Mouse (Mus musculus): Measurements from ENCODE around the gene Golph3l.
"Not testable (repeated sequence)": the region's sequence is repeated elsewhere in the genome, so short reads cannot be mapped to it uniquely, and the experiment has no call there.

Gene Golph3l

DNA sequence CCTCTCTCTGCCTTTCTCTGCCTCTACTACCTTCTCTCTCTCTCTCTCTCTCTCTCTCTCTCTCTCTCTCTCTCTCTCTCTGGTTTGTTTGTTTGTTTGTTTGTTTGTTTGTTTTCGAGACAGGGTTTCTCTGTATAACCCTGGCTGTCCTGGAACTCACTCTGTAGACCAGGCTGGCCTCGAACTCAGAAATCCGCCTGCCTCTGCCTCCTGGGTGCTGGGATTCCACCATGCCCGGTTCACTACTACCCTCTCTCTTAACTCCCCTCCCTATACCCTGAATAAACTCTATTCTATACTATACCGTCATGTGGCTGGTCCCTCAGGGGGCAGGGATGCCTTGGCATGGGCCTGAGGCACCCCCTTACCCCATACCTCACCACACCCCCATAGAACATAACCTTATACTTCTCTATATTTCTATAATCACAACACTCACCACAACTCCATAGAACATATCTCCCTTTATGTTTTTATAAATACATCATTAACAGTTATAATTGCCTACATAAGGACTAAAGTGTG lies 35.3 kb downstream of the Golph3l start:
- in situ Hi-C loops (cut with MboI, MseI), result not testable (repeated sequence)

DNA sequence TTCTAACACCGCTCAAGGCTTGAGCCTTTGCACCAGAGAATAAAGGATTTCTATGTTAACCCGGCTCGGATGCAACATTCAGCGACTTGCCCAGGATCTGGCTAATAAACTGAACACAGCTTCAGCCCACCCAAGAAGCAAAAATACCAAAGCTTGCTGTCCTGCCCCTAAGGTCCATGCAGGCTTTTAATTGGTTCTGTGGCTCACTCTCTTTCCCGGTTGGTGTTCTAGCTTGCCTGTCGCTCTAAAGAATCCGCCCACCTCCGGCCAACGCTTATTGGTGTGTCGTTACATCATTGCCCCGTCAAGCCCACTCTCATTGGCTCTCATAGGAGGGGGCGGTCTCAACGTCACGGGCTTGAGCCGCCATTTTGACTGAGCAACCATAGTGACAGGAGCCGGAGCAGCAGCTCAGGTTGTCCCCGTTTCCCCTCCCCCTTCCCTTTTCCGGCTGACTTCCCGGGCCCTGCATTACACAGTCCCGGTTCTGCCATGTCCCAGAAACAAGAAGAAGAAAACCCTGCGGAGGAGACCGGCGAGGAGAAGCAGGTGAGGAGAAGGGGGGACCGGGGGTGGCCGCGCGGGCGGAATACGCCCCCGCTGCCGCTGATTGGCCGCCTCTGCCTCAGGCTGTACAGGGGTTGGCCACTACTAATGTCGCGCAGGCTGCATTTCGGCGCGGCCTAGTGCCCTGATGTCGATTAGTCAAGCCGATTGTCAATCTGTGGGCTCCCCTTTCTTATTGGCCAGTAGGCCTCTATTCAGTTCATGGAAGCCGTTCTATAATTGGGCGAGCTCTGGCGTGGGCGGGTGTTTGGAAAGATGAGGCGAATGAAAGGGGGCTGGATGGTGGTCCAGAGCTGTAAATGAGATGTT lies 36.1 kb downstream of the Golph3l start, which contains the start of gene Ensa:
TSS of gene Ensa (plus strand) at position 366 of the 876 bp plus-strand sequence.
- in situ Hi-C loops (cut with MboI, MseI), result no loop called here

- in situ Hi-C loops (cut with MboI, MseI), result no loop called here
These were observed 39.0 kb downstream of the Golph3l start for GRCm38 (mm10) chr3:95627763-95628162.

GRCm38 (mm10) chr3:95629755-95630154 lies 41.0 kb downstream of the Golph3l start:
- in situ Hi-C loops (cut with MboI, MseI), result no loop called here

DNA sequence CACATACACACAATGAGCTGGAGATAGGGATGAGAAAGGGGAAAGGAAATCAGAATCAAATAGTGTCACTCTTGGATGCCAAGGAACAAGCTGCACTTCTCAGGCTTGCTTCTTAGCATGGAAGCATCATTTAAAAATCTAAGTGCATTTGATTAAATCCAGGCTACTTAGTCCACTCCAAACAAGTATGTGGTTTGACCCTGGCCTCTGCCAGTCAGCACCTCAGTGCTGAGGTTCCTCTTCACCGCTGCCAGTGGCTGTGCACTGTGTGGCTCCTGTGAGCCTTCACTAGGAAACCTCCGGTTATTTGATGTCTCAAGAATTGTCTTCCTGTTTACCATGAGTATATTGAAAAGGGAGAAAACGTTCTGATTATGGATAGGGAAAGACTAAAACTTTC lies 42.1 kb downstream of the Golph3l start:
- in situ Hi-C loops (cut with MboI, MseI), result no loop called here

DNA sequence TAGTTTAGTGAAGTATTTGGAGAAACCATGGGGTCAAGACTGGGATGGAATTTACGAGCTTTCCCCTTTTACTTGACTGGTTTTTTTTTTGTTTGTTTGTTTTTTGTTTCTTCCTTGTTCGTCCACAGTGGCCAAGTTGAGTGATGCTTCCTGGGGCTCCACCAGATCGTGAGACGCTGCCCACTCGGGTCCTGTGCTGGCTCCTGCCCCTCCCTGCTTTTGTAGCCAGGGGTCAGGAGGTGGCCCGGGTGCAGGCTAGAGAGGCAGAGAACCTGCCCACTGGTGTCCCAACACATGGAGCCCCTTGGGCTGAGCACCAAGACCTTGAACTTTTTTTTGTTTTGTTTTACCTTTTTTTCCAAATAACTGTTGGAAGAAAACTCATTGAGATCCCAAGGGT lies 42.6 kb downstream of the Golph3l start:
- in situ Hi-C loops (cut with MboI, MseI), result no loop called here

GRCm38 (mm10) chr3:95632648-95633588 lies 44.2 kb downstream of the Golph3l start:
- in situ Hi-C loops (cut with MboI, MseI), result no loop called here

GRCm38 (mm10) chr3:95635636-95636035 lies 46.9 kb downstream of the Golph3l start:
- in situ Hi-C loops (cut with MboI, MseI), result loop anchor here in 1 of 2 experiments (5.0 kb wide), 1 partner anchor 42 kb away; no protein-coding TSS in a partner anchor

- in situ Hi-C loops (cut with MboI, MseI), result loop anchor here in 1 of 2 experiments (5.0 kb wide), 1 partner anchor 41 kb away; no protein-coding TSS in a partner anchor
These were observed 47.3 kb downstream of the Golph3l start for GRCm38 (mm10) chr3:95636072-95636471.

- in situ Hi-C loops (cut with MboI, MseI), result loop anchor here in 1 of 2 experiments (5.0 kb wide), 1 partner anchor 38 kb away; no protein-coding TSS in a partner anchor
These were observed 51.0 kb downstream of the Golph3l start for GRCm38 (mm10) chr3:95639694-95640093.

DNA sequence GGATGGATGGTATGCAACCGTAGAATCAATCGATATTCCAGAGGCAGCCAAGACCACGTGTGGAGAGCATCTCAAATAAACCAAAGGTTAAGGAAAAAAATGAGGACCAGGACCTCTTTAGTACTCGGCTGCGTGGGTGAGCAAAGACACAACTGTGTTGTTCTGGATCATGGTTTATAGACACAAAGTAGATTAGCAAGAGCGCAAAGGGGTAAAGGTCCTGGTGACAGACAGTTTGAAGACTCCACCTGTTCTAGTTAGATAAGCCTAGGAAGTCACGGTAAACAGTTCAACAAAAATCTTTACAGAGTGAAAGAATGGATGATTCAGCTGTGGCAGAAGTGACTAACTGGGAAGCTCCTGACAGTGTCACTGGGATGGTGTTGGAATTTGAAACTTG lies 54.4 kb downstream of the Golph3l start:
- in situ Hi-C loops (cut with MboI, MseI), result no loop called here

GRCm38 (mm10) chr3:95645313-95646235 lies 56.8 kb downstream of the Golph3l start:
- in situ Hi-C loops (cut with MboI, MseI), result no loop called here

DNA sequence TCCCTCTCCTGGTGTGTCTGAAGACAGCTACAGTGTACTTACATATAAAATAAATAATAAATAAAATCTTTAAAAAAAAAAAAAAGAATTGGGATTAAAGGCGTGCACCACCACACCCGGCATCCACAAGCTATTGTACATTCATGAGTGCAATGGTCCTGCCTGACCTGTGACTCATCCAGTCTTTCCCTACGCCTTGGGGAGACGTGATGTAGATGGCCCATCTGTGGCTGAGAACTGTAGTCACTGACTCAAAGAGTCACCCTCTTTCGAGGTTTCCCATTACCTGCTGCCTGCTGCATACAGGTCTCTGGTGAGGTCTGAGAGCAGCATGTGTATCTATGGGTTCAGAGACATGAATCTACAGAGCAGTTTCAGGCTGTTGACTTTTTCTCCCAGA lies 59.3 kb downstream of the Golph3l start:
- in situ Hi-C loops (cut with MboI, MseI), result no loop called here

- in situ Hi-C loops (cut with MboI, MseI), result loop anchor here in 1 of 2 experiments (10.0 to 25.0 kb wide), 2 partner anchors 584 to 912 kb away; partner anchors contain the start of genes Hist2h3c2 and Txnip
These were observed 61.7 kb downstream of the Golph3l start for GRCm38 (mm10) chr3:95650276-95651032.

GRCm38 (mm10) chr3:95651033-95651373 lies 62.3 kb downstream of the Golph3l start:
- in situ Hi-C loops (cut with MboI, MseI), result loop anchor here in 1 of 2 experiments (10.0 to 25.0 kb wide), 2 partner anchors 584 to 911 kb away; partner anchors contain the start of genes Hist2h3c2 and Txnip

- in situ Hi-C loops (cut with MboI, MseI), result loop anchor here in 1 of 2 experiments (10.0 to 25.0 kb wide), 2 partner anchors 583 to 911 kb away; partner anchors contain the start of genes Hist2h3c2 and Txnip
These were observed 62.9 kb downstream of the Golph3l start for GRCm38 (mm10) chr3:95651391-95652203.

GRCm38 (mm10) chr3:95652204-95652811 lies 63.6 kb downstream of the Golph3l start:
- in situ Hi-C loops (cut with MboI, MseI), result loop anchor here in 1 of 2 experiments (10.0 to 25.0 kb wide), 2 partner anchors 582 to 910 kb away; partner anchors contain the start of genes Hist2h3c2 and Txnip

DNA sequence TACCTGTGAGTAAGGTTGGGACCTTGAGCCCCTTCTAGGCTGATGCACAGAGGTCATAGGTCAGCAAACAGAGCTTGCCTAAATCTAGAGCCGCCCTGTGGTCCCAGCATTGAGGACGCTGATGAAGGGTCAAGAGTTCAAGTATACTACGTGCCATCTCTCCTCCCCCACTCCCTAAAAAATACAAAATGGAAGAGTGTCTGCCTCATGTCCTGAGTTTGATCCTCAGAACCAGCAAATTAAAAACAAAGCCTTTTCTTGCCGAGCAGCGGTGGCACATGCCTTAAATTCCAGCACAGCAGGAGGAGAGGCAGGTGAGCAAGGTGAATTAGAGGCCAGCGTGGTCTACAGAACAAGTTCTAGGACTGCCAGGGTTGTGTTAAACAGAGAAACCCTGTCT lies 64.1 kb downstream of the Golph3l start:
- in situ Hi-C loops (cut with MboI, MseI), result loop anchor here in 1 of 2 experiments (10.0 to 25.0 kb wide), 2 partner anchors 582 to 909 kb away; partner anchors contain the start of genes Hist2h3c2 and Txnip

Data from T-helper 17 cell (primary cell).